Mouse (Mus musculus) lung, embryonic 14.5 days (tissue): ENCODE data around the gene Magix. TPM values are rescaled to one million over a fixed set of nuclear protein-coding genes. Genes with fewer than 3 reads are reported as not detected.

Experiments
- ATAC-seq: fragments of 200-750 bp; cut with Nextera tagmentation; 2 replicates; pipeline ENCODE4 v1.8.0; 2017; ENCODE audit warnings: mild to moderate bottlenecking, moderate TSS enrichment, moderate library complexity; ENCODE audit not compliant: insufficient read depth
- DNase-seq: peaks from one replicate; pipeline ENCODE4 v3.0.0-alpha.2; 2015
- H3K27ac ChIP-seq: fragments of 300-500 bp; sonication (generic); 2 replicates; pipeline ENCODE4 v1.5.1; 2014; ENCODE audit warnings: low read depth, mild to moderate bottlenecking, moderate library complexity
- H3K27me3 ChIP-seq: fragments of 300-500 bp; sonication (generic); 2 replicates; pipeline ENCODE4 v1.6.1; 2014; ENCODE audit warnings: low read length, control low read depth; ENCODE audit not compliant: insufficient read depth
- H3K36me3 ChIP-seq: fragments of 300-500 bp; sonication (generic); 2 replicates; pipeline ENCODE4 v1.6.1; 2014; ENCODE audit warnings: control low read depth; ENCODE audit not compliant: insufficient read depth
- H3K4me1 ChIP-seq: fragments of 300-500 bp; sonication (generic); 2 replicates; pipeline ENCODE4 v1.6.1; 2014; ENCODE audit warnings: antibody characterized with exemption, control low read depth; ENCODE audit not compliant: insufficient read depth
- H3K4me2 ChIP-seq: fragments of 300-500 bp; sonication (generic); 2 replicates; pipeline ENCODE4 v1.6.1; 2014; ENCODE audit warnings: mild to moderate bottlenecking
- H3K4me3 ChIP-seq: fragments of 300-500 bp; sonication (generic); 2 replicates; pipeline ENCODE4 v1.5.1; 2014; ENCODE audit warnings: low read depth, low read length
- H3K9ac ChIP-seq: fragments of 300-500 bp; sonication (generic); 2 replicates; pipeline ENCODE4 v1.6.1; 2014
- H3K9me3 ChIP-seq: fragments of 300-500 bp; sonication (generic); 2 replicates; pipeline ENCODE4 v1.6.1; 2016; ENCODE audit warnings: low read depth, low read length, control low read depth
- CTCF ChIP-seq: IDR thresholded peaks from 2 replicates; pipeline ENCODE4 v1.5.1; 2016; ENCODE audit warnings: antibody characterized with exemption, low read depth
- WGBS: fragments of 180-500 bp; shearing (Covaris S2); extraction: QIAGEN DNeasy Blood & Tissue Kit; methylation state at CpG from one replicate; pipeline ENCODE4 v1.1.7; 2014; 5-methylcytosine and 5-hydroxymethylcytosine counted together
- polyA plus RNA-seq: library from polyadenylated mRNA; unstranded; fragments of >200 nt; fragmentation: Nextera tagmentation; extraction: Ambion mirVana; gene quantifications from 2 replicates; pipeline ENCODE4 v1.2.1, GENCODE M21; 2014

The Magix gene
- polyA plus RNA-seq, 1 experiment from 2014 or later = 0.13 TPM

- Histone ChIP-seq H3K4me3 (no peak overlapping the region), H3K36me3 (peaks cover 16% of the 10 kb centered on the region), H3K4me2 (no peak overlapping the region), H3K4me1 (no peaks in the 10 kb centered on the region), H3K27ac (no peak overlapping the region), H3K9me3 (no peaks in the 10 kb centered on the region), H3K9ac (no peak overlapping the region), H3K27me3 (no peaks in the 10 kb centered on the region)
- no peak for TF ChIP-seq CTCF
- ATAC-seq (no peak), DNase-seq (no peak)
- WGBS = 89% methylated on average over 11 of the region's 11 CpGs
Measured at GRCm38 (mm10) chrX:7664791-7665190, 16.3 kb downstream of the Magix start.

GRCm38 (mm10) chrX:7662936-7663335 lies 18.1 kb downstream of the Magix start:
- Histone ChIP-seq H3K27me3 (no peaks in the 10 kb centered on the region), H3K9me3 (no peaks in the 10 kb centered on the region), H3K4me1 (no peaks in the 10 kb centered on the region; the same call in 1 of the 2 replicates), H3K4me3 (no peak overlapping the region), H3K9ac (no peak overlapping the region), H3K27ac (no peak overlapping the region), H3K4me2 (no peak overlapping the region), H3K36me3 (peaks cover 16% of the 10 kb centered on the region)
- 72% methylated on average over 3 of the region's 3 CpGs for WGBS
- no peak for TF ChIP-seq CTCF
- DNase-seq (no peak), ATAC-seq (no peak)

- H3K27me3 ChIP-seq = no peaks in the 10 kb centered on the region
- H3K4me1 ChIP-seq = no peaks in the 10 kb centered on the region; the same call in 1 of the 2 replicates
- DNase-seq (no peak), ATAC-seq (no peak)
- H3K9me3 ChIP-seq = no peaks in the 10 kb centered on the region
- H3K27ac ChIP-seq = no peak overlapping the region
- no peak overlapping the region for H3K4me3 ChIP-seq
- peaks cover 2% of the 10 kb centered on the region; the same call in 1 of the 2 replicates for H3K36me3 ChIP-seq
- no peak overlapping the region for H3K9ac ChIP-seq
- WGBS = 80% methylated on average over 4 of the region's 4 CpGs
- no peak for TF ChIP-seq CTCF
- H3K4me2 ChIP-seq = no peak overlapping the region
Measured at GRCm38 (mm10) chrX:7661086-7661485, 20.0 kb downstream of the Magix start.

GRCm38 (mm10) chrX:7658785-7659589 lies 22.1 kb downstream of the Magix start:
- ATAC-seq = peak; percentile 26; the same call in 1 of the 2 replicates
- H3K4me3 ChIP-seq = peak overlapping the region; percentile 44
- H3K4me1 ChIP-seq = no peaks in the 10 kb centered on the region; the same call in 1 of the 2 replicates
- H3K27ac ChIP-seq = peak overlapping the region; percentile 63; the same call in 1 of the 2 replicates
- DNase-seq = no peak
- no peaks in the 10 kb centered on the region for H3K27me3 ChIP-seq
- H3K9me3 ChIP-seq = no peaks in the 10 kb centered on the region
- peak overlapping the region; percentile 60 for H3K4me2 ChIP-seq
- H3K9ac ChIP-seq = no peak overlapping the region; the same call in 1 of the 2 replicates
- TF ChIP-seq CTCF = no peak
- 50% methylated on average over 11 of the region's 11 CpGs for WGBS
- H3K36me3 ChIP-seq = no peaks in the 10 kb centered on the region

- H3K27me3 ChIP-seq = no peaks in the 10 kb centered on the region
- no peaks in the 10 kb centered on the region for H3K36me3 ChIP-seq
- no peaks in the 10 kb centered on the region for H3K9me3 ChIP-seq
- H3K4me2 ChIP-seq = peak overlapping the region; percentile 60
- DNase-seq (peak; percentile 74), ATAC-seq (peak; percentile 81)
- peak overlapping the region; percentile 58 for H3K9ac ChIP-seq
- peak overlapping the region; percentile 63; the same call in 1 of the 2 replicates for H3K27ac ChIP-seq
- peak overlapping the region; percentile 44 for H3K4me3 ChIP-seq
- WGBS = 12% methylated on average over 15 of the region's 15 CpGs
- TF ChIP-seq CTCF = no peak
- no peaks in the 10 kb centered on the region; the same call in 1 of the 2 replicates for H3K4me1 ChIP-seq
Measured at GRCm38 (mm10) chrX:7658031-7658784, 22.8 kb downstream of the Magix start.

- Histone ChIP-seq H3K4me3 (peak within 1 kb of the TSS; percentile 44), H3K9ac (peak within 1 kb of the TSS; percentile 58), H3K4me2 (peak within 1 kb of the TSS; percentile 60), H3K36me3 (no peaks in the 10 kb centered on the region), H3K27me3 (no peaks in the 10 kb centered on the region), H3K4me1 (no peaks in the 10 kb centered on the region; the same call in 1 of the 2 replicates), H3K9me3 (no peaks in the 10 kb centered on the region), H3K27ac (peak within 1 kb of the TSS; percentile 63; the same call in 1 of the 2 replicates)
- ATAC-seq (peak; percentile 73), DNase-seq (peak; percentile 66)
- TF ChIP-seq CTCF = no peak
- 7% methylated on average over 26 of the region's 26 CpGs for WGBS
Measured at GRCm38 (mm10) chrX:7657221-7657639, 23.8 kb downstream of the Magix start, which contains the start of gene Prickle3. Gene Prickle3 (plus strand): TSS chrX:7657260.
